Mouse (Mus musculus) megakaryocyte-erythroid progenitor cell, adult 5 weeks (primary cell): ENCODE data around the gene Xpc. TPM values are rescaled to one million over a fixed set of nuclear protein-coding genes. Genes with fewer than 3 reads are reported as not detected.

ENCODE experiments used
- polyA plus RNA-seq: library from polyadenylated mRNA; stranded (reverse); fragments of >175 nt; gene quantifications from 2 replicates; pipeline ENCODE4 v1.2.3, GENCODE M21; 2012

Gene Xpc
- 18.7 and 26.0 TPM in 2 replicates for polyA plus RNA-seq

GRCm38 (mm10) chr6:91515545-91516449 is at the start of gene Xpc, which contains the start of gene Lsm3:
Gene Xpc (minus strand): TSS chr6:91515888.
Gene Lsm3 (plus strand): TSS chr6:91515928.

DNA sequence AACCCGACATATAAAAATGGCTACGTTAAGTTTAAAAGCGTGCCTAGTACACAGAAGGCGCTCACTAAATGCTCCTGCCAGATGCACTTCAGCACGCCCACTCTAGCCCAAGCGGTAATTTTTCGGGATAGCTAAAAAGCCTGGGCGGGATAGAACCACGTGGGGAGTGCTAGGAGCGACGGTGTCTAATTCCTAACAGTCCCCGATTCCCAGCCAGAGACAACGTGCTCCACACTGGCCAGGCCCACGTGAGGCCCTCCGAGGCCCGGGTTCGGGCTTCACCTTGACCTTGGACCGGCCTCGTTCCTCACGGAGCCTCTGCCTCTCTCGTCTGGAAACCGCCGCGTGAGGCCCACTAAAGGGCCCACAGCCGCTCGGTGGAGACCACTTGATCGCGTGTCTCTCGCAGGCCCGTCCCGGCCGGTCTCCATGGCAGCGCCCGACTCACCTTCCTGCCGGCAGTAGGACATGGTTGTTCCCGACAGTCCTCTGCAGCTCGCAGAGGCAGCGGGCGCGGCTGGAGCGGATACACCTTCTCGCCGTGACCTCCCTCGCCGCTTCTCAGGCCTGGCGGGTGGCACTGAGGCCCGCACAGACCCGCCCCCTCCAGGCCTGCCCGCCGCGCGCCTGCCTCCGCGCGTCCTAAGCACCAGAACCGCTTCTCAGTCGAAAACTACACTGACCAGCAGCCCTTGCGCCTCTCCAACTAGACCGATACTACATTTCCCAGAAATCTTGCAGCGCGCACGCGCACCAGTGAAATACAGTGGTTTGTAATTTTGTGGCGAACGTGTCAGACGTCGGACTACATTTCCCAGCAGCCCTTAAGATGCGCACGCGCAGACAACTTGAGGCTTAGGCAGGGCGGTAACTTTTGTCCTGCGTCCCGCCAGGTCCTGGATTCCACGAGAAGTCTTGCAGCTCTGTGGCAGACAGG is 42.6 kb downstream of the Xpc start, which contains the start of the genes Chchd4 and Tmem43:
Gene Chchd4 (minus strand): TSS at position 679 of the 937 bp plus-strand sequence.
Gene Tmem43 (plus strand): TSS at position 836 of the 937 bp plus-strand sequence.

Other genes with a start within 250 kb of the Xpc start
- gene Wnt7a, start 104.5 kb downstream of the Xpc start, polyA plus RNA-seq: not detected in 2 replicates
- gene Chchd4, start 42.3 kb downstream of the Xpc start, polyA plus RNA-seq: 11.5 and 11.9 TPM in 2 replicates
- 7.6 and 10.3 TPM in 2 replicates for gene Tmem43, start 42.2 kb downstream of the Xpc start, polyA plus RNA-seq
- gene Lsm3, start within 50 bp of the Xpc start, polyA plus RNA-seq: 16.2 and 21.4 TPM in 2 replicates
- 23.9 and 28.0 TPM in 2 replicates for gene Slc6a6, start 168.2 kb upstream of the Xpc start, polyA plus RNA-seq